Mouse (Mus musculus) cerebral cortex, adult 2 months (tissue): Measurements from ENCODE around the gene Usp18.

ENCODE experiments used
- WGBS: fragments of 180-500 bp; shearing (Covaris S2); methylation state at CpG from one replicate; pipeline ENCODE4 v1.1.7; 2018; 5-methylcytosine and 5-hydroxymethylcytosine counted together

Usp18 gene

DNA sequence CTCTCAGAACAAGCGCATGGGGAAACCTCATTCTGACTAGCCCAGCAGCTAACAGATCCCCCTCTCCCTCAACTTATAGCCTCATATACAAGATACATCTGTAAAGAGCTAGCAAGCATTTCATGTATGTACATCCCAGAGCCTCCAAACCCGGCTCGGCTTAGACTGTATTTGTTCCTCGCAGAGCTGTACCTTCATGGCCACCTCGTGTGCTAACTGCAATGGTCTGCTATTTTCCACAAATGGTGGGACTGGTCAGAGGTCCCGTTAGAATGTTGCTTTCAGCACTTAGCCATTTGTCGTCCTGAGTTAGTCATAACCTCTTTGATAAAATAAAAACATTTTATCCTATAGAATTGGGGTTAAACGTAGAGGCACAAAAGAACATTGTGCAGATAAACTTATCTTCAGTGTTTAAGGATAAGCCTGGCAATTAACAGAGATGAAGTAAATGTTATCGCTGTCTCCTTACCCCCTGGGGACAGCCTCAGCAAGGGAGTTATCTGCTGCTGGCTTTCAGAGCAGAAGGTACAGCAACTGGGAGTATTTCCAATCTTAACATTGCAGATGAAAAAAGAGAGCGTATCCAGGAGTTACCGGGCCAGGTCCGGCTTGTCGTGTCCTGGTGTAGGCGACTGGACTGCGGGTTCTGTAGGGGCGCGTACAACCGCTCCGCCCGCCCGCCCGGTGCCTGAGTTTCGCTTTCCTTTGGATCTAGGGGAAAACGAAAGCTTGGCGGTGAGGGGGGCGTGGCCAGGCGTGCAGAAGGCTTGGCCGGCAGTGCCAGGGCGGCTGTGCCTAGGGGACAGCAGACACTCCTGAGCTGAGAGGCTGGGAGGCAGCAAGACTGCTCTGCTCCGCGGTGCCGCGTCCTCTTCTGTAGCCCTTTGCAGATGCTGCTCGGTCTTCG lies at the start of gene Usp18:
Usp18 (plus strand) TSS at position 780 of the 910 bp plus-strand sequence.
- 6% methylated on average over 35 of the region's 35 CpGs for WGBS

DNA sequence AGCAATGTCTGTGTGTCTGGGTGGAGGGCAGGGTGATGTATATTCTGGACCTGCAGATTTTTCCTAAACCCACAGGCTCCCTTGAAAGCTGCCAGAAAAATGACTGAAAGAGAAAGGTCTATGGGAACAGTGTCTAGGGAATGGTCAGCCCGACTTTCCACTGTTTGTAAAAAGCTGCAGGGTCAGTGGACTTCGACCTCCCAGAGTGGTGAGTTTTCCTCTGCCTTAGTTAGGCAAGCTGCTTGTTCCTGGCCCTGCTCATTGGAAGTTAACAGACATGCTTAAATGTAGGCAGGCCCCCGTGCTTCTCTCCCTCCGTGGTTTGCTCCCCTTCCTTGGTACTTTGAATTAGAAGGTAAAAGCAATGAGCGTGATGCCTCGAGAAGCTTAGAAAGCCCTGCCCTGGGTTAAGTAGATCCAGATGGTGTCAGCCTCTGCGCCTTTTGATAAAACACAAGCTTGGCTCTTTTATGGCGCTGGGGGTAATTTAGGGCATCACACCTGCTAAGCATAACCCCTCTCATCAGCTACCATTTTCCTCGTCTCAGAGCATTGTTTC lies 47.8 kb upstream of the Usp18 start:
- 85% methylated on average over 9 of the region's 9 CpGs for WGBS

- WGBS: 82% methylated on average over 4 of the region's 4 CpGs
These were observed 45.2 kb upstream of the Usp18 start for GRCm38 (mm10) chr6:121200458-121200857.

DNA sequence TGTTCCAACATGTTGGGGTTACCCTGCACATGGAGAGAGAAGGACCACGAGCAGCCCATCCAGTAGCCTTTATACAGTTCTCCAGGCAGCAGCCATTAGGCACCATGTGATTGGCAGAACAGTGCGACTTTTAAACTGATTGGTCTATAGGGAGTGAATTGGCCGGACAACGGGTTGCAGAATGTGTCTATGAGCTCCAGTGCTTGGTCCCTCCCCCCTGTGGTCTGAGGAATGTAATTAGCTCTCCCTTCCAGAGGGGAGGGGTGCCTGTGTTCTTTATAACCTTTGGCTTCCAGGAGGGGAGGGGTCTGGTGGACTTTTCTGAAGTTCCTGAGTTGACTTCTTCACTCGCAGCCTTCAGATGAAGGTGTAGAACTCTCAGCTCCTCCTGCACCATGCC lies 43.7 kb upstream of the Usp18 start:
- 89% methylated on average over 5 of the region's 5 CpGs for WGBS

GRCm38 (mm10) chr6:121206481-121206880 lies 39.2 kb upstream of the Usp18 start:
- WGBS: 90% methylated on average over 5 of the region's 5 CpGs

- 81% methylated on average over 2 of the region's 2 CpGs for WGBS
These were observed 36.1 kb upstream of the Usp18 start for GRCm38 (mm10) chr6:121209584-121209983.

- 6% methylated on average over 30 of the region's 30 CpGs for WGBS
These were observed 35.4 kb upstream of the Usp18 start, which contains the start of gene Tuba8 for GRCm38 (mm10) chr6:121210149-121210925. Gene Tuba8 (plus strand): TSS chr6:121210696.

GRCm38 (mm10) chr6:121210926-121211289 lies 34.8 kb upstream of the Usp18 start:
- 2% methylated on average over 12 of the region's 12 CpGs for WGBS

DNA sequence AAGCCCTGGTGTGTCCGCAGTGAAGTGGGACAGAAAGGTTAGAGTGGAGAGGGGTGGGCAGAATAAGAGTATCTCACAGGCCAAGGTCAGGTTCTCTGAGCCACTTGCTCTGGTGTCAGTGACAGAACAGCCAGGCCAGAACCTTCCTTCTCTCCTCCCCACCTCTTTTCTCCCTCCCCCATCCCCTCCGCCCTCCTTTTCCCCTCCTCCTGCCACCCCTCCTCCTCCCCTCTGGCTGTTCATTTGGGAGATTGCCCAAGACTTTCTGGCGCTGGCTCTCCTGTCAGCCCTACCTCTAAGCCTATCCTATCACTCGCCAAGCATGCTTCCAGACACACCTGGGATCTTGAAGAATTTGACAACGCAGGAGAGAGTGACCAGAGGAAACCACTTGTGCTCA lies 34.0 kb upstream of the Usp18 start:
- 33% methylated on average over 5 of the region's 5 CpGs for WGBS

- 85% methylated on average over 4 of the region's 4 CpGs for WGBS
These were observed 32.7 kb upstream of the Usp18 start for GRCm38 (mm10) chr6:121212988-121213387.

DNA sequence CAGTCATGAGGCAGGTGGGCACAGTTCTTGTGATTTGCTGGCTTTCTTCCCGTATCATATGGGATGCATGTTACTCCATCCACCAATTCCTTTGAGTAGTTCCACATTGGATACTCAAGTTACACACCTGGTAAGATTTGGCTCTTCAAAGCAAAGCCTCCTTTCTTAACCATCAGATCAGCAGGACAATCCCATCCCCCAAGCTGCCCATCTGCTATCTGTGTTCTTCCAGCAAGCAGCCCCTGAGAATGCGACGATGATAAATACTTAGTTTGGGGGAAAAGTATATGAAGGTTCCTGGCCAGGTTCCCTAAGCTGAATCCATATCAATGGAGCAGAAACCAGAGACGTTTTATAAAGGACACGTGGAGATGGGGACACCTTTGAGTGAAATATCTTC lies 31.5 kb upstream of the Usp18 start:
- WGBS: 87% methylated on average over 5 of the region's 5 CpGs

DNA sequence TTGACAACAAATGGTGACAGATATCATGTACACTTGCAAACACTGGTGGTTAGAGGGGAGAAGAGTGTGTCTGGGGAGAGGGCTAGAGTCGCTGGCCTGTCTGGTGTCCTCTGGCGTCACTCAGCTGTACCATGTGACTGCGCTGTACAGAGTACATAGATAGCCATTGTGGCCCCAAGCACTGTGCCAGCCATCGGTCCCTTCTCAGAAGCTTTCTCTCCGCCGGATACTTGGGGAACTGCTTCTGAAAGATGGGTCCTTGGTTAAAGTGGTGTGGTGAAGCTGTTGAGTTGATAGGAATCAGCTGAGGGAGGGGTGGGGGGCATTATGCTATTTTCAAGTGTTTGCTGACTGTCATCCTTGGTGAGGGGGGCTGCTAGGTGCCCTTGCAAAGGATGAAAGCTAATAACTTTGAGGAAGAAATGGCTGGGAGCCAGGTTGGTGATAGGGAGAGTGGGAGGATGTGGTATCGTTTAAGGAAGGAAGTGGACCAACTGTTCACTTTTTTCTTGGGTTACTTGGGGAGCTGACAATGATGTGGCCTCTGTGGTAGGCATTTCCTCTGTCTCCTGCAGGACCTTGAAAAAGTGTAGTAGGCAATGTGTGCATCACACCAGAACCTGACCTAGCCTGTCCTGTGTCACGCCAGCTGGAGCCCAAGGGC lies 30.9 kb upstream of the Usp18 start:
- 77% methylated on average over 8 of the region's 8 CpGs for WGBS

- WGBS: 46% methylated on average over 5 of the region's 5 CpGs
These were observed 30.4 kb upstream of the Usp18 start for GRCm38 (mm10) chr6:121215336-121215735.

DNA sequence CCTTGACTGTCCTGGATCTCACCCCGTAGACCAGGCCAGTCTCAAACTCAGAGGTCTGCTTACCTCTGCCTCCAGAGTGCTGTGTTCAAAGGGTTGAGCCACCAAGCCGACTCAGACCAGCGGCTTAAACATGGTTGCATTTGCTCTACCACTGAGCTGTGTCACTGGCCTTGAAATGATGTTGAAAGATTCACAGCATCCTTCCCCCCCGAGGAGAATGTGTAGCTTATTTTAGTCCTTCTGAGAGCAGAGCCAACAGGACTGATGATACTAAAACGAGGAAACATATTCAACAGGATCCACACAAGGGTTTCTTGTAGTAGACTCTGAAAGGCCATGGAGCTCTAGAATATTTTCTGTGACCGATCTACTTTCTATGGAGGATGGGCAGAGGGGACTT lies 29.8 kb upstream of the Usp18 start:
- 49% methylated on average over 6 of the region's 6 CpGs for WGBS

DNA sequence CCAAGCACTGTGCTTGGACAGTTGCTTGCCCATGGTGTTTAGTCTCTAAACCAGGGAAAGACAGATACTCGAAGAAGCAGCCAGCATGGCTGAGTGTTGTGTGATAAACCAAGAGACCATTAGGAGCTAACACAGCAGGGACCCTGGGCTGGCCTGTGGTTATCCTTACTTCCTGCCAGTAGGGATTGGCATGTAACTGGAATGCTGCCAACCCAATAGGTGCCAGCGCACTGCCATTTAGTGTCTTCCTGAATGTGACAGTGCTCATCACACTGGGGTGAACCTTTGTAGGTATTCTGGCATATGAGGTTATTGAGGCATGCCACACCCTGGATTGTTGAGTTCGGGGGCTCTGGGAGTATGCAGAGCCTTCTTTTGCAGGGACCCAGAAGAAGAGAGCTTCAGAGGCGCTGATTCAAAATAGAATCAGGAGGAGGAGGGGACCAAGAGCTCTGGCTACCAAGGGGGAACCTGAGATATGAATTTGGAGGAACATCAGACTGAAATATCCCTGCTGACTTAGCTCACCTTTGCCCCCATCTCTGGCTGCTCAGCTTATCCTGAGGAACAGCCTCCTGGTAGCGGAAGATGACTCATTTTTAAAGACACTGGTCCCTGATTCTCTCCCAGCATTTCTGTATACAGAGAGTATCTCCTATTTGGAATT lies 29.0 kb upstream of the Usp18 start:
- WGBS: 70% methylated on average over 5 of the region's 5 CpGs

GRCm38 (mm10) chr6:121218002-121218401 lies 27.7 kb upstream of the Usp18 start:
- 77% methylated on average over 7 of the region's 7 CpGs for WGBS

DNA sequence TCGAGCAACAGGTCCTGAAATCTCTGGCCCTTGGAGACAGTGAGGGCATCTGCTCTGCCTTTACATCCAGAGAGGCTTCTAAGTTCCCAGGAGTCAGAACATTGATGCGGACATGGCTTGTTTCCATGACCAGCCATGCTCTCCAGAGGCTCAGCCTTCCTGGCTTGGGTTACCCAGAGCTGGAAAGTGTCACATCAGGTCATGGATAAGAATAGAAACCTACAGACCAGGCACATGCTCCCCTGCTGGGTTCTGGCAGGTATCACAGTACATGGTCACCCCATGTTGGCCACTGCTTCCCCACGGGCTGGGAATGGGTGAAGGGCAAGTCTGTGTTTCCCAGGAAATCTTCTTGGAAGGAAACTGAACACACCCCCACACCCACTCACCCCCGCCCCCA lies 26.3 kb upstream of the Usp18 start:
- 79% methylated on average over 4 of the region's 4 CpGs for WGBS

GRCm38 (mm10) chr6:121220181-121220580 lies 25.5 kb upstream of the Usp18 start:
- 96% methylated on average over 10 of the region's 10 CpGs for WGBS

GRCm38 (mm10) chr6:121221876-121222597 lies 23.7 kb upstream of the Usp18 start:
- WGBS: 91% methylated on average over 8 of the region's 8 CpGs

GRCm38 (mm10) chr6:121223001-121223400 lies 22.7 kb upstream of the Usp18 start:
- WGBS: 95% methylated on average over 14 of the region's 14 CpGs

DNA sequence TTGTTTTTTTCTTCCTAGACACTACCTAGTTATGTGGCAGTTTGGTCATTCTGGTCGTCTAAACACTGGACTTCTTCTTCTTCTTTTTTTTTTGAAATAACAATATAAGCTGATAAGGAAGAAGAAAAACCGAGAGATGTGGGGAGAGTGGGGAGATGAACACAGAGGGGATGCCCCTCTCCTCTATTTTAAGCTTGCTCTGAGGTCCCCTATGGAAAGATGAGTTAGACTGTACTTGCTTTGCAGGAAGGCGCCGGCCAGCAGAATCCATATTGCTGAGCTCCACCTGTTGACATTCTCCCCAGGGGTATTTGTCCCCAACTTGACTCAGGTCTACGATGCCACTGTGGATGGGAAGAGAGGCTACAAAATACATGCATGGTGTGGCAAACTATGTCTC lies 21.6 kb upstream of the Usp18 start:
- 83% methylated on average over 5 of the region's 5 CpGs for WGBS
